Mouse (Mus musculus) left cerebral cortex, postnatal 14 days (tissue): ENCODE results near the gene Sde2. TPM values are rescaled to one million over a fixed set of nuclear protein-coding genes. Genes with fewer than 3 reads are reported as not detected.
A peak's percentile ranks its signal among the peaks of the same experiment; 100 is the strongest.
"Not testable (repeated sequence)": the region's sequence is repeated elsewhere in the genome, so short reads cannot be mapped to it uniquely, and the experiment has no call there.

Source experiments
- DNase-seq, 2 experiments: peaks; one replicate each; pipeline ENCODE4 v3.0.0; 2021 to 2022; ENCODE audit warnings: low spot score in 2 of 2, mixed read lengths in 1 of 2
- intact Hi-C: fragments of 180-260 bp; cut with DNase I; formaldehyde crosslinking; loops from one replicate; pipeline ENCODE4 v1.15.1; 2025
- total RNA-seq, 2 experiments: library from RNA; stranded (reverse); gene quantifications; 2 replicates each; pipeline ENCODE4 v1.2.3; 2021

Sde2 gene
- total RNA-seq, 2 experiments from 2014 or later, result 20.9 to 24.2 TPM

DNA sequence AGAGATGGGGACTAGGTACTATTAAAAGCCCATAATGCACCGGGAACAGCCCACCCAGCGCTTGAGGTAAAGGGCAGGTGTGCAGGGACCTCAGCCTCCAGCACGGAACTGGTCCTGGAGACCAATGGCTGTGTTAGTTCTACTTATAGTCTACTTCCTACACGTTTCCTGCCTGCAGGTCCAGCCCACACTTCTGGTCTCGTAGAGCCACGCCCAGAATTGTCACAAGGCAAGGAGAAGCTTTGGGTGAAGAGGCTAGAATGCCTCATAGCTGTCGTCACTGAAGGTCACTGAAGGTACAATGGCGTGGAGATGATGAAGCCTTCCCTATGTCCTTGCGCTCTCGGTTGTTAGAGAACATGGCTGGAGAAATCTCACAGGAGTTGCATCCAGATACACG is 21.2 kb upstream of the Sde2 start:
- intact Hi-C loops, result no loop called here
- no peak for DNase-seq

DNA sequence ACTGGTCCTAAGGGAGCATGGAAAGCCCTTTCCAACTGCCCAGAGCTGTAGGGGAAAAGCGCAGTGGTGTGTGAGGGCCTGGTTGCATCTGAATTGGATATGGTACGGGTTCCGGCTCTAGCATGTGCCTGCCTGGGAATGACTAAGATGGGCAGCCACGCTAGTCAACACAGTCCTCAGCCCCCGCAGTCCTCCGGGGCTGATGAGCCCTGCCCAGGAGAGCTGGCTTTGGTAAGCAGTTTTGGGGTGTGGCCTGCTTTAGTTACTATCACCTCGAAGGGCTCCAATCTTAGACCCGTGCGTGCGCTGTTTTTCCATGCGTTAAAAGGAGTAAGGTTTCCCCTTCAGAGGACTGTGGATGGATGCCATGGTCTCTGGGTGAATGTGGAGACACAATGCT is 20.8 kb upstream of the Sde2 start:
- no peak for DNase-seq
- intact Hi-C loops, result no loop called here

DNA sequence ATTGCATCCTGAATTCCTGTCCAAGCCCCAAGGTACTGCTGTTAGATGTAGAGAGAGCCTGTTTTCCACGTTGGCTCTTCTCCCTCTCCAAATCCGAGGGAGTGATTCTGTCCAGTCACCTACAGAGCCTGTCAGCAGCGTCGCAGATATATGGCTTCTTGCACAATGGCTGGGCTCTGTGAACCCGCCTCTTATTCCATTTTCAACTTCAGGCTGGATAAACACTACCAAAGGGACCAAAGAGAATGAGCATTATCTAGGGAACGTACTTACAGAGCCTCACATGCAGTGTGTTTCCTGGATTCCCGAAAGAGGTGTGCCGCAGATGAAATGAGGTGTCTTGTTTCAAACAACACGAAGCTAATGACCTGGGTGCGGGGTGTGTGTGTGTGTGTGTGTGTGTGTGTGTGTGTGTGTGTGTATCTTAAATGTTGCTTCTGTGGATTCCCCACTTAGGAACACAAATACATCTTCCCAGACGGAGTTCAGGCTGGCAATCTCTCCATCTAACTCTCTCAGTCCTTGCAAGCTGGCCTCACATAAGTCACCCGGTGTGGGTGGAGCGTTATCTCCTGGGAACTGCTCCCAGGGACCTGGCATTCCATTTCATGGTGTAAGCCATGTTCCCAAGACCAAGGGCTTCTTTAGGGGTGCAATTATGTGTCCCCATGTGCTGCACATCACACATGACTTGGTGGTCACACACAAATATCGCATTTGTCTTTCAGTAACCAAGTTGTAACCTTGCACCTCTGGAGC is 20.2 kb upstream of the Sde2 start:
- intact Hi-C loops, result no loop called here
- DNase-seq, result no peak

- no peak for DNase-seq
Observed at GRCm38 (mm10) chr1:180835273-180836015, 15.5 kb upstream of the Sde2 start.

DNA sequence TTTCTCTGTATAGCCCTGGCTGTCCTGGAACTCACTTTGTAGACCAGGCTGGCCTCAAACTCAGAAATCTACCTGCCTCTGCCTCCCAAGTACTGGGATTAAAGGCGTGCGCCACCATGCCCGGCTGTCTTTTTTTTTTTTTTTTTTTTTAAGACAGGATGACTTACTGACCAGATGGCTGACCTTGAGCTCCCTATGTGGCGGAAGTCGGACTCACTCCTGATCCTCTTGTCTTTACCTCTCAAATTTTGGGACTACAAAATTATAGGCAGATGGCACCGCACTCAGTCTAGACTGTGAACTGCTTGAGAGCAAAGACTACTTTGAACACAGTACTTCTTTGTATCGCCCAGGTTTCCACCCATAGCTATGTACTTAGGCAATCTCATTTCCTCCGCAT is 14.5 kb upstream of the Sde2 start:
- intact Hi-C loops, DNase-seq: not testable (repeated sequence)

More at GRCm38 (mm10) chr1:180835273-180836015, 15.5 kb upstream of the Sde2 start:
- intact Hi-C loops, result no loop called here

- intact Hi-C loops, result no loop called here
- no peak for DNase-seq
Observed at GRCm38 (mm10) chr1:180837186-180837585, 13.7 kb upstream of the Sde2 start.

- intact Hi-C loops, result no loop called here
- no peak for DNase-seq
Observed at GRCm38 (mm10) chr1:180838014-180838413, 12.9 kb upstream of the Sde2 start.

DNA sequence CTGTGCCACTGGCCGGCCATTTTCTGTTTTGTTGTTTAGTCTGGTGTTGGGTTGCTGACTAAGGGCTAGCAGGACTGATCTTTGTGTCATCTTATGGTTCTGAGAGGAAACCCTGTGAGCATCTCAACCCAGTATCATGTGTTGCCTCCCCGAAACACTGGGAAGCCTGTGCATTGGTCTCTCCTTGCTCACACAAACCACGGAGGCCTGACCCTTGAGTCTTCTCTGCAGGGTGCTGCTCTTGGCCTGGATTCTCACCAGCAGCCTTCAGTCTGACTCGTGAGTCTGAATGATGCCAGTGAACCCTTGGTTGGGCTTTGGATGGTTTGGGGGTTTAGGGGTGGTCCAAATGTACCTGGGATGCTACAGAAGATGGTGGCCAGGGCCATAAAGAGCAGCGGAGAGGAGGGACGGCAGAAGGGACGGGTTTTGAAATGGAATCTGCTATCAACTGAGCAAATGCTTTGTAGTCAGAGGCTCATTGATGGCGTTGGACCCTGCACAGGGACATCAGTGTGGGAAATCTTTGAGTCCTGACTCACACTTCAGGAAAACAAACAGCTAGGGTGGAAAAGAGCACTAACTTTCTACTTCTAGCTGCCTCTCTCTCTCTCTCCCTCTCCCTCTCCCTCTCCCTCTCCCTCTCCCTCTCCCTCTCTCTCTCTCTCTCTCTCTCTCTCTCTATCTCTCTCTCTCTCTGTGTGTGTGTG is 11.6 kb upstream of the Sde2 start:
- DNase-seq, result no peak
- intact Hi-C loops, result no loop called here

- no peak for DNase-seq
- intact Hi-C loops, result no loop called here
Observed at GRCm38 (mm10) chr1:180841561-180842300, 9.2 kb upstream of the Sde2 start.

- intact Hi-C loops, result no loop called here
- peak; percentile 70 to 88 for DNase-seq
Observed at GRCm38 (mm10) chr1:180848114-180848510, 2.8 kb upstream of the Sde2 start.

- intact Hi-C loops, result no loop called here
- peak; percentile 35 to 75 for DNase-seq
Observed at GRCm38 (mm10) chr1:180848511-180849241, 2.3 kb upstream of the Sde2 start.

DNA sequence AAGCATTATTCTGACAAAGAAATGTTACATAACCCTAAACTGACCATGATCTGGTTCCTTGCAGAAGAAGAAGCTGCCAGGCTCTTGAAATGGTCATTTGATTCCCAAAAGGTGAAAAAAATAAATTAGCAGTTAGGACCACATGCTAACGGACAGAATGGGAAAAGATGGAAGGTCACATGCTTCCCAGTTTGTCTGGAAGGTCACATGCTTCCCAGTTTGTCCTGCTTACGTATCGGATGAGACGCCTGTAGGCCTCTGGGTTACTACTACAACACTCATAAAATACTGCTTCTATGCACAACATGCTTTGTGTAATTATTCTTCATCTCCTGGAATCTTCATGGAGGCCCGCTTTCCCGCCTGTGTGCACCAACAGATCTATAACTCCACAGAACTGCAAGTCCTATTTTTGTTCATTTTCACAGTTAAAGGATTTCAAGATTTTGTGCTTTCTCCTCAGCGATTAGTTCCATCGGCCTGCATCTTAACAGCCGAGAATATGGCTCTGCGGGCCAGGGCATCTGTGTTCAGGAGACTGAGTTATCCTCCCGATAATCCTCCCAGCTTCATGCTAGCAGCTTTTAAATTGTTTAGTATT is 1.1 kb upstream of the Sde2 start:
- DNase-seq, result peak in 1 of 2 experiments; percentile 22
- intact Hi-C loops, result loop anchor here (1.0 kb wide), 1 partner anchor 36 kb away; the partner anchor contains the start of gene H3f3a

- no peak for DNase-seq
- intact Hi-C loops, result no loop called here
Observed at GRCm38 (mm10) chr1:180858763-180859162, 7.8 kb downstream of the Sde2 start.

DNA sequence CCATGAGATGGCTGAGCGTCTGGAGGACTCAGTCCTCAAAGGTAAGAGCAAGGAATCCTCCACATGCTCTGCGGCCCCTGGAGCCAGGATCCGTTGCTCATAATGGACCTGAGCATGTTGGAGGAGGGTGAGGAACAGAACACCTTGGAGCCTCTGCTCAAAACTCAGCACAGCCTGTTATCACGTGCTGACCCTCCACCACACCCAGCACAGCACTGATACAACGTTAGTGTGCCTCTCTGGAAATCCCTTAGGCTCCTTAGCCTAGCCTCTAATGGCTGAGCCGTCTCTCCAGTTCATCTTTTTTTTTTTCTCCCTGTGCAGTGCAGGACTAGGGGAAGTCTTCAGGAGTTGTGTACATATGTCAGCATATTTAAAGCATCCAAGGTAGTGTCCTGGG is 9.1 kb downstream of the Sde2 start:
- intact Hi-C loops, result no loop called here
- DNase-seq, result no peak

- DNase-seq, result peak; percentile 22 to 49
- intact Hi-C loops, result no loop called here
Observed at GRCm38 (mm10) chr1:180863606-180864005, 12.7 kb downstream of the Sde2 start.

- intact Hi-C loops, result no loop called here
- DNase-seq, result no peak
Observed at GRCm38 (mm10) chr1:180866001-180866400, 15.1 kb downstream of the Sde2 start.

GRCm38 (mm10) chr1:180870122-180870650 is 19.3 kb downstream of the Sde2 start:
- DNase-seq, result no peak
- intact Hi-C loops, result no loop called here

DNA sequence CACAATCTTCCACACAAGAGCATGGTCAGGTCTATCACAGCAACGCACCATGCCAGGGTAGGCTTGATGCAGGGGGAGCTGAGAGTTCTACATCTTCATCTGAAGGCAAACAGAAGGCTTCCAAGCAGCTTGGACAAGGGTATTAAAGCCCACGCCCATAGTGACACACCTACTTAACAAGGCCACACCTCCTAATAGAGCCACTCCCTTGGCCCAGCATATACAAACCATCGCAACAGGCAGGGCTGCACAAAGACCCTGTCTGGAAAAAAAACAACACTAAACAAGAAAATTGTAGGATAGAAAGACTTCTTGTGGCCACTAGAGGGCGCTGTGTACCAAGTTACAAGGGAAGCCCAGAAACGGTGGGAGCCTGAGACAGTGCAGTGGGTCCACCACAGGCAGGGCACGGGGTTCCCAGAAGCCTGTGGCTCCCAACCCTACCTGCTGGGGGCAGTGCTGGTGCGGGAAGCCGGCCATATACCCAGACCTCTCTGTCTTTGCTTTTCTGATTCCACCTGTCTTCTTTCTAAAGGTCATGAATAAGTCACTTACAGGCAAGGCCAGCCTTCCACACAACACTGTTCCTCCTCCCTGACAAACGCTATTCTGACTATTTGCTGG is 23.0 kb downstream of the Sde2 start:
- intact Hi-C loops, result no loop called here
- DNase-seq, result peak in 1 of 2 experiments; percentile 22
